Mouse (Mus musculus): ENCODE measurements around the gene Pcsk1n.
"Not testable (repeated sequence)": the region's sequence is repeated elsewhere in the genome, so short reads cannot be mapped to it uniquely, and the experiment has no call there.

Gene Pcsk1n

GRCm38 (mm10) chrX:7919601-7920383 lies at the start of gene Pcsk1n:
Gene Pcsk1n (plus strand): TSS chrX:7919822.
- no peak for DNase-seq

GRCm38 (mm10) chrX:7869826-7870225 lies 49.8 kb upstream of the Pcsk1n start:
- no peak for DNase-seq

- peak; percentile 91 for DNase-seq
These were observed 41.6 kb upstream of the Pcsk1n start, which contains the start of gene Pim2 for GRCm38 (mm10) chrX:7878007-7878419. Gene Pim2 (plus strand): TSS chrX:7878262.

GRCm38 (mm10) chrX:7878495-7878894 lies 41.1 kb upstream of the Pcsk1n start:
- no peak for DNase-seq

GRCm38 (mm10) chrX:7879819-7880218 lies 39.8 kb upstream of the Pcsk1n start:
- DNase-seq, result peak; percentile 80

- peak; percentile 95 for DNase-seq
These were observed 35.6 kb upstream of the Pcsk1n start, which contains the start of gene Slc35a2 for GRCm38 (mm10) chrX:7883841-7884567. Gene Slc35a2 (plus strand): TSS chrX:7884028.

- DNase-seq, result no peak
These were observed 21.4 kb upstream of the Pcsk1n start for GRCm38 (mm10) chrX:7898211-7898610.

- DNase-seq, result peak; percentile 95
These were observed 20.4 kb upstream of the Pcsk1n start, which contains the start of the genes Pqbp1 and Timm17b for GRCm38 (mm10) chrX:7898880-7899874. Gene Pqbp1 (minus strand): TSS chrX:7899269. Gene Timm17b (plus strand): TSS chrX:7899357.

- DNase-seq, result no peak
These were observed 15.2 kb upstream of the Pcsk1n start for GRCm38 (mm10) chrX:7904441-7904840.

GRCm38 (mm10) chrX:7907735-7908134 lies 11.9 kb upstream of the Pcsk1n start, which contains the start of gene Gm10491:
Gene Gm10491 (minus strand): TSS chrX:7907835.
- no peak for DNase-seq

- not testable (repeated sequence) for DNase-seq
These were observed 10.4 kb upstream of the Pcsk1n start, which contains the start of gene Gm10490 for GRCm38 (mm10) chrX:7909242-7909641. Gene Gm10490 (plus strand): TSS chrX:7909542.

GRCm38 (mm10) chrX:7910473-7910872 lies 9.1 kb upstream of the Pcsk1n start:
- DNase-seq, result no peak

GRCm38 (mm10) chrX:7915669-7916068 lies 4.0 kb upstream of the Pcsk1n start:
- DNase-seq, result peak; percentile 67

- DNase-seq, result not testable (repeated sequence)
These were observed 1.7 kb upstream of the Pcsk1n start for GRCm38 (mm10) chrX:7917960-7918359.

- no peak for DNase-seq
These were observed 2.4 kb downstream of the Pcsk1n start for GRCm38 (mm10) chrX:7922032-7922431.

GRCm38 (mm10) chrX:7926266-7926665 lies 6.6 kb downstream of the Pcsk1n start:
- DNase-seq, result no peak

- no peak for DNase-seq
These were observed 7.5 kb downstream of the Pcsk1n start for GRCm38 (mm10) chrX:7927116-7927515.

GRCm38 (mm10) chrX:7928270-7928790 lies 8.7 kb downstream of the Pcsk1n start, which contains the start of gene Eras:
Gene Eras (minus strand): TSS chrX:7928607.
- DNase-seq, result no peak

- no peak for DNase-seq
These were observed 17.3 kb downstream of the Pcsk1n start for GRCm38 (mm10) chrX:7936874-7937273.

- no peak for DNase-seq
These were observed 18.0 kb downstream of the Pcsk1n start for GRCm38 (mm10) chrX:7937667-7938066.

GRCm38 (mm10) chrX:7945618-7946017 lies 26.0 kb downstream of the Pcsk1n start:
- DNase-seq, result no peak

Data from lung, postnatal 36 days (tissue).